Mouse (Mus musculus) lung, postnatal 10 days (tissue): ENCODE results near the gene Jak3.
"Not testable (repeated sequence)": the region's sequence is repeated elsewhere in the genome, so short reads cannot be mapped to it uniquely, and the experiment has no call there.

Source experiments
- DNase-seq: peaks from one replicate; pipeline ENCODE4 v3.0.0; 2021

Gene Jak3

GRCm38 (mm10) chr8:71725122-71725924 is 49.2 kb downstream of the Jak3 start, which contains the start of gene Fcho1:
Gene Fcho1 (minus strand): TSS chr8:71725716.
- DNase-seq: peak; percentile 83

- no peak for DNase-seq
Measured at GRCm38 (mm10) chr8:71728240-71728785, 52.2 kb downstream of the Jak3 start.

DNA sequence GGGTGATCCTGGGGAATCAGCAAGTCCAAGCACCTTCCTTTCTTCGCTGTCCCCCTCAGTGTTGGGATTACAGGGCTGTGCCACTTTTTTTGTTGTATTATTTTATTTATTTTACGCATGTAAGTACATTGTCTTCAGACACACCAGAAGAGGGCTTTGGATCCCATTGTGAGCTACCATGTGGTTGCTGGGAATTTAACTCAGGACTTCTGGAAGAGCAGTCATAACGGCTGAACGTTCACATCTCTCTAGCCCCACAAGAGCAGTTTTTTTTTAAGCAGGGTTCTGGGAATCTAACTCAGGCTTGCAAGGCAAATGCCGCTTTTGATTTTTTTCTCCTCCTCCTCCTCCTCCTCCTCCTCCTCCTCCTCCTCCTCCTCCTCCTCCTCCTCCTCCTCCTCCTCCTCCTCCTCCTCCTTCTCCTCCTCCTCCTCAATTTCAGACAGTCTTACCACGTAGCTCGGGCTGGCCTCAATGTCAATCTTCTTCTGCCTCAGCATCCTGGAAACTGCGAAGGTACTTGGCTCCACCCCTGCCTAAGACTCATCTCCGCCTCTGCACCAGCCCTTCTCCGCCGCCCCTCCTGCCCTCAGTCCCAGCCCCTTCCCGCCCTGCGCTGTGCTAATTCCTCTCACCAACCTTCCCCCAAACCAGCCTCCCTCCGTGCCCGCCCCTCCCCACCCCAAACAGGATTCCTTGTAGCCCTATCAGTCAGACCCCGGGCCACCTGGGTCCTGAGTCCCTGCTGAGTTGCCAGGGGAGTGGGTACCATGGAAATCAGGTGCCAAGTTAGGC is 52.9 kb downstream of the Jak3 start:
- DNase-seq: no peak

DNA sequence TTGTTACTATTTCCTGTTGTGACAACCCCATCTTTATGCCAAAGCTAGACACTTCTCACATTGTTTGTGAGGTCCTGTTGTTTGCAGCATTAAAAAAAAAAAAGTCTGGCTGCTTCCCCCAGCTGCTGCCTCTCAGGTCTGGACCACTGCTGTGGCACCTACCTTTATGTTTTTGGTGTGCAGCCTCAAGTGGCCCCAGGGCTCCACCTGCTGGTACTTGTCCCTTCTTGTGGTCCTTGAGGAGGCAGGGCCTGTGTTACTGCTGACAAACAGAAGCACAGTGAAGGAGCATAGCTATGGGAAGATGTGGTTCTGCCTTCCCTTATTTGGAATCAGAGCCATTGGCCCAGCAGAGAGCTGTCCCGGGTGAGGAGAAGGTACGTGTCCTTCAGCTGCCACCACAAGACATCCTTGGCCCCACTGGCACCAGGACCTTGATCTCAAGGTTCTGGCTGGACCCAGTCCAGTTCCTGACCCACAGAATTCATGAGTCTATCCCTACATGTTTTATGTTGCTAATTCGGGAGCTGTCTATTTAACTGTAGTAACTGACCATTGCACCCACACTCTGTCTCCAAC is 55.6 kb downstream of the Jak3 start:
- peak; percentile 65 for DNase-seq

DNA sequence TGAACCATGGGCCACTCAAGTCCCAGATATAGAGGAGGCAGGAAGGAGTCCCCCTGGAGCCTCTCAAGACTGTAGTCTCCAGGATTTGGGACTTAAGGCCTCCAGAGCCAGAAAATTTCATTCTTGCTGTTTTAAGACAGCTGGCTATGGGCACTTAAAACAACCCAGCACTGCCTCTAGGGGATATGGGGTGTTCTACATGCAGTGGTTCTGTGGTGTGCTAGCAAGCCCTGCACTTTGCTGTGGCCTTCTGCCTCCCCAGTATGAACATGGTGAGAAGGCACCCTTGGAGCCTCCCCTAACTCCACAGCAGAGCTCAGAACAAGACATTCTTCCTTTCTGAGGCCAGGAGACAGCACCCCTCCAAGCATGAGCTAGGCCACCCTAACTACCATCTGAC is 62.2 kb downstream of the Jak3 start:
- not testable (repeated sequence) for DNase-seq
